Mouse (Mus musculus): ENCODE measurements around the gene Kctd3. TPM values are rescaled to one million over a fixed set of nuclear protein-coding genes. Genes with fewer than 3 reads are reported as not detected.

Gene Kctd3
- polyA plus RNA-seq (2011; ENCODE audit: insufficient read depth, insufficient read length, low read depth, missing spikeins), result 59.2 and 60.9 TPM in 2 replicates

GRCm38 (mm10) chr1:189007239-189007979, at the start of gene Kctd3:
Gene Kctd3, minus strand, starts transcription at chr1:189007841.
- peak within 1 kb of the TSS; percentile 94 for H3K4me3 ChIP-seq (ENCODE audit: low read depth, low read length)
- H3K27me3 ChIP-seq (ENCODE audit: control insufficient read depth, insufficient read depth, low read length, poor library complexity, severe bottlenecking), result no peaks in the 10 kb centered on the region
- H3K27ac ChIP-seq (ENCODE audit: insufficient read depth, low read length), result no peak within 1 kb of the TSS; the same call in 1 of the 2 replicates
- H3K9me3 ChIP-seq (replicated peaks; ENCODE audit: control insufficient read depth, insufficient read depth, low read length, poor library complexity, severe bottlenecking), result no peaks in the 10 kb centered on the region
- TF ChIP-seq POLR2A (IDR thresholded peaks at IDR 0.05; ENCODE audit: insufficient read depth, low read length), result peak; percentile 12
- no peak for TF ChIP-seq EP300 (IDR thresholded peaks at IDR 0.05; ENCODE audit: insufficient read depth, low read depth, low read length)
- TF ChIP-seq CTCF (IDR thresholded peaks at IDR 0.05; ENCODE audit: low read depth, low read length), result no peak
- peaks cover 6% of the 10 kb centered on the region for H3K4me1 ChIP-seq (ENCODE audit: control insufficient read depth, insufficient read depth, low read length)
- peak within 1 kb of the TSS; percentile 72 for H3K9ac ChIP-seq (ENCODE audit: low read depth, poor library complexity, severe bottlenecking)
- 0 out of 2 replicates have a peak, but pooled peaks cover 3% of the 10 kb centered on the region for H3K36me3 ChIP-seq (ENCODE audit: control insufficient read depth, insufficient read depth, low read length, poor library complexity, severe bottlenecking)

DNA sequence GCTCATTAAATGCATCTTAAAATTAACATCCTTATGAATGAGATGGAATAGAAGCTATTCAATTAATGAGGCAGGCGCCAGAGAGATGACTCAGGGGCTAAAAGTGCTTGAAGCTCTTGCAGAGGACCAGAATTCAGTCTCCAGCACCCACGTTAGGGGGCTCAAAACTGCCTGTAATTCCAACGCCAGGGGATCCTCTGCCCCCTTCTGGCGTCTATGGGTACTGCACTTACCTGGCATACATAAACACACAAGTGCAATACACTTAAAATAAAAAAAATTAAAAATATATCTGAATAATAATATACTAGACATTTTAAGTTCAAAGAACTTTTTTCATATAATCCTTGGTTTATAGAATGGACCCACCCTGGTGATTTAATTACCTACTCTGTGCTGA, 49.8 kb upstream of the Kctd3 start:
- Histone ChIP-seq H3K9ac (ENCODE audit: low read depth, poor library complexity, severe bottlenecking) (no peak overlapping the region), H3K4me1 (ENCODE audit: control insufficient read depth, insufficient read depth, low read length) (no peaks in the 10 kb centered on the region), H3K27ac (ENCODE audit: insufficient read depth, low read length) (no peak overlapping the region), H3K27me3 (ENCODE audit: control insufficient read depth, insufficient read depth, low read length, poor library complexity, severe bottlenecking) (no peaks in the 10 kb centered on the region), H3K36me3 (ENCODE audit: control insufficient read depth, insufficient read depth, low read length, poor library complexity, severe bottlenecking) (no peaks in the 10 kb centered on the region), H3K9me3 (replicated peaks; ENCODE audit: control insufficient read depth, insufficient read depth, low read length, poor library complexity, severe bottlenecking) (no peaks in the 10 kb centered on the region), H3K4me3 (ENCODE audit: low read depth, low read length) (no peak overlapping the region)
- TF ChIP-seq POLR2A (IDR thresholded peaks at IDR 0.05; ENCODE audit: insufficient read depth, low read length), result no peak
- no peak for TF ChIP-seq CTCF (IDR thresholded peaks at IDR 0.05; ENCODE audit: low read depth, low read length)
- no peak for TF ChIP-seq EP300 (IDR thresholded peaks at IDR 0.05; ENCODE audit: insufficient read depth, low read depth, low read length)

- H3K4me3 ChIP-seq (ENCODE audit: low read depth, low read length), result no peak overlapping the region
- no peak overlapping the region for H3K27ac ChIP-seq (ENCODE audit: insufficient read depth, low read length)
- no peaks in the 10 kb centered on the region for H3K36me3 ChIP-seq (ENCODE audit: control insufficient read depth, insufficient read depth, low read length, poor library complexity, severe bottlenecking)
- no peak overlapping the region for H3K9ac ChIP-seq (ENCODE audit: low read depth, poor library complexity, severe bottlenecking)
- no peaks in the 10 kb centered on the region for H3K27me3 ChIP-seq (ENCODE audit: control insufficient read depth, insufficient read depth, low read length, poor library complexity, severe bottlenecking)
- H3K9me3 ChIP-seq (replicated peaks; ENCODE audit: control insufficient read depth, insufficient read depth, low read length, poor library complexity, severe bottlenecking), result no peaks in the 10 kb centered on the region
- TF ChIP-seq CTCF (IDR thresholded peaks at IDR 0.05; ENCODE audit: low read depth, low read length) (no peak), EP300 (IDR thresholded peaks at IDR 0.05; ENCODE audit: insufficient read depth, low read depth, low read length) (no peak), POLR2A (IDR thresholded peaks at IDR 0.05; ENCODE audit: insufficient read depth, low read length) (no peak)
- H3K4me1 ChIP-seq (ENCODE audit: control insufficient read depth, insufficient read depth, low read length), result no peaks in the 10 kb centered on the region
Measured at GRCm38 (mm10) chr1:189055933-189056332, 48.3 kb upstream of the Kctd3 start.

- TF ChIP-seq EP300 (IDR thresholded peaks at IDR 0.05; ENCODE audit: insufficient read depth, low read depth, low read length) (no peak), CTCF (IDR thresholded peaks at IDR 0.05; ENCODE audit: low read depth, low read length) (no peak), POLR2A (IDR thresholded peaks at IDR 0.05; ENCODE audit: insufficient read depth, low read length) (no peak)
- Histone ChIP-seq H3K27ac (ENCODE audit: insufficient read depth, low read length) (no peak overlapping the region), H3K36me3 (ENCODE audit: control insufficient read depth, insufficient read depth, low read length, poor library complexity, severe bottlenecking) (no peaks in the 10 kb centered on the region), H3K4me3 (ENCODE audit: low read depth, low read length) (no peak overlapping the region), H3K9ac (ENCODE audit: low read depth, poor library complexity, severe bottlenecking) (no peak overlapping the region), H3K27me3 (ENCODE audit: control insufficient read depth, insufficient read depth, low read length, poor library complexity, severe bottlenecking) (no peaks in the 10 kb centered on the region), H3K4me1 (ENCODE audit: control insufficient read depth, insufficient read depth, low read length) (no peaks in the 10 kb centered on the region), H3K9me3 (replicated peaks; ENCODE audit: control insufficient read depth, insufficient read depth, low read length, poor library complexity, severe bottlenecking) (no peaks in the 10 kb centered on the region)
Measured at GRCm38 (mm10) chr1:189054941-189055551, 47.4 kb upstream of the Kctd3 start.

DNA sequence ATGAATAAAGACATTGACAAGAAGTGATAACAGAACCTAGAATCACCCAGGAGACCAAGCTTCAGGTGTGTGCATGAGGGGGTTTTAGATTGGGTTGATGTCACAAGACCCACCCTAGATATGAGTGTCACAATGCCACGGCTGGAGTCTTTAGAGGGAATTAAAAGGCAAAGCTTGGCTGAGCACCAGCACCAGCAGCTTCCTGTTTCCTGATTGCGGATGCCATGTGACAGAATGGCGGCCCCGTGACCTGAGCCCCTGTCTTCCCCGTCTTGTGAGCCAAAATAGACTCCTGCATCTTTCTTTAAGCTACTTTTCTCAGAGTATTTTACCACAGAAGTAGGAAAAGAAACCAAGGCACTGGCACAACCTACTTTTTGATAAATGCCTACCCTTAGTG, 46.5 kb upstream of the Kctd3 start:
- no peak overlapping the region for H3K4me3 ChIP-seq (ENCODE audit: low read depth, low read length)
- TF ChIP-seq CTCF (IDR thresholded peaks at IDR 0.05; ENCODE audit: low read depth, low read length) (no peak), POLR2A (IDR thresholded peaks at IDR 0.05; ENCODE audit: insufficient read depth, low read length) (no peak), EP300 (IDR thresholded peaks at IDR 0.05; ENCODE audit: insufficient read depth, low read depth, low read length) (no peak)
- H3K27ac ChIP-seq (ENCODE audit: insufficient read depth, low read length), result no peak overlapping the region

GRCm38 (mm10) chr1:189052189-189052588, 44.5 kb upstream of the Kctd3 start:
- Histone ChIP-seq H3K27ac (ENCODE audit: insufficient read depth, low read length) (no peak overlapping the region), H3K9me3 (replicated peaks; ENCODE audit: control insufficient read depth, insufficient read depth, low read length, poor library complexity, severe bottlenecking) (no peaks in the 10 kb centered on the region), H3K4me1 (ENCODE audit: control insufficient read depth, insufficient read depth, low read length) (no peaks in the 10 kb centered on the region), H3K36me3 (ENCODE audit: control insufficient read depth, insufficient read depth, low read length, poor library complexity, severe bottlenecking) (no peaks in the 10 kb centered on the region), H3K27me3 (ENCODE audit: control insufficient read depth, insufficient read depth, low read length, poor library complexity, severe bottlenecking) (no peaks in the 10 kb centered on the region), H3K9ac (ENCODE audit: low read depth, poor library complexity, severe bottlenecking) (no peak overlapping the region), H3K4me3 (ENCODE audit: low read depth, low read length) (no peak overlapping the region)
- TF ChIP-seq CTCF (IDR thresholded peaks at IDR 0.05; ENCODE audit: low read depth, low read length) (no peak), POLR2A (IDR thresholded peaks at IDR 0.05; ENCODE audit: insufficient read depth, low read length) (no peak), EP300 (IDR thresholded peaks at IDR 0.05; ENCODE audit: insufficient read depth, low read depth, low read length) (no peak)

More for the DNA sequence above, 46.5 kb upstream of the Kctd3 start:
- Histone ChIP-seq H3K9ac (ENCODE audit: low read depth, poor library complexity, severe bottlenecking) (no peak overlapping the region), H3K9me3 (replicated peaks; ENCODE audit: control insufficient read depth, insufficient read depth, low read length, poor library complexity, severe bottlenecking) (no peaks in the 10 kb centered on the region), H3K4me1 (ENCODE audit: control insufficient read depth, insufficient read depth, low read length) (no peaks in the 10 kb centered on the region), H3K36me3 (ENCODE audit: control insufficient read depth, insufficient read depth, low read length, poor library complexity, severe bottlenecking) (no peaks in the 10 kb centered on the region), H3K27me3 (ENCODE audit: control insufficient read depth, insufficient read depth, low read length, poor library complexity, severe bottlenecking) (no peaks in the 10 kb centered on the region)
